Mouse (Mus musculus): ENCODE measurements at regions not wholly inside any gene's neighbourhood (a gene's known extent, or its start where the extent isn't known, plus 50 kb on each side); places are given as distances from the start of the nearest gene placed in this dataset.

DNA sequence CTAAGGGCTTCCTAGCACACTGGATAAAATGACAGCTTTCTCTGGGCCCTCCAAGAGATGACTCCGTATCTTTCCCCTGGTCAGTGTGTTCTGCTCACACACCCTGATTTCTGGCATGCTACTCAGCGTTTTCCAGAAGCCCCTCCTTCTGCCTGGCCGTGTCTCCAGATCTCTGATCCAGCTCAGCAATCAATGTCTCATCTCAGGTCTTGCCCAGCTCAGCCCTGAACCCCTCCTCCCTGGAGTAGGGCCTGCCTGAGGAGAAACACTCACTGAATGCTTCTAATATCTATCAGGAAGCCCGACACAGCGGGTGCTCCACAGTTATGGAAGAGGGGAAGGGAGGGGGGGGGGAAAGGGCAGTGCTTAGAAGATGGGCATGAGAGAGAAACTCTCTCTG lies 101.9 kb upstream of the 1700021F07Rik start:
- no peak for ATAC-seq (replicated peaks; ENCODE audit: extremely low read depth, insufficient read depth, low FRiP score)
- Histone ChIP-seq H3K4me2 (ENCODE audit: low read depth, low read length) (no peak overlapping the region), H3K36me3 (ENCODE audit: control insufficient read depth, insufficient read depth) (no peaks in the 10 kb centered on the region), H3K4me1 (ENCODE audit: control insufficient read depth, insufficient read depth, low read length) (no peaks in the 10 kb centered on the region), H3K27ac (ENCODE audit: low read length) (no peak overlapping the region), H3K27me3 (ENCODE audit: control insufficient read depth, insufficient read depth, low read length) (no peaks in the 10 kb centered on the region), H3K9ac (ENCODE audit: low read length) (no peak overlapping the region), H3K4me3 (ENCODE audit: low read length) (no peak overlapping the region), H3K9me3 (replicated peaks; ENCODE audit: control insufficient read depth, low read length) (no peaks in the 10 kb centered on the region)
- 44% methylated on average over 5 of the region's 5 CpGs for WGBS

DNA sequence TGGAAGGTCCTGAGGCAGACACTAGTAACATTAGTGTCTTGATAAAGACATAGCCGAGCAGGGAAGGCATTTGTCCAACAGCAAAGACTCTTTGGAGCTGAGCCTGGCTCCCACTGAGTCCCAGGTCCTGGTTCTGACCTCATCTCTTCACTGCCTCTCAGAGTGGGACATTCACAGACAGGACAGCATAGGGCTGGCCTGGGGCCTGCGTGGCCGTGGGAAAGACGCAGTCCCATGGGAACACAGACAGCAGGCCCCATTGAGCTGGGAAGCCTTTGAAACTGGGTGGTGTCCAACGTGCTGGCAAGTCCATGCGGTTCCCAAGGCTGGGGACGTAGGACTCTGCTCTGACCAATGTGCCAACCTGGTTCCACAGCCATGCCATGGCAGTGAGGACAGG lies 97.5 kb upstream of the 1700021F07Rik start:
- Histone ChIP-seq H3K9ac (ENCODE audit: low read length) (no peak overlapping the region), H3K27me3 (ENCODE audit: control insufficient read depth, insufficient read depth, low read length) (no peaks in the 10 kb centered on the region), H3K9me3 (replicated peaks; ENCODE audit: control insufficient read depth, low read length) (no peaks in the 10 kb centered on the region), H3K27ac (ENCODE audit: low read length) (no peak overlapping the region), H3K4me1 (ENCODE audit: control insufficient read depth, insufficient read depth, low read length) (peaks cover 5% of the 10 kb centered on the region; the same call in 1 of the 2 replicates), H3K4me2 (ENCODE audit: low read depth, low read length) (no peak overlapping the region), H3K4me3 (ENCODE audit: low read length) (no peak overlapping the region), H3K36me3 (ENCODE audit: control insufficient read depth, insufficient read depth) (no peaks in the 10 kb centered on the region)
- WGBS, result 81% methylated on average over 7 of the region's 7 CpGs
- ATAC-seq (replicated peaks; ENCODE audit: extremely low read depth, insufficient read depth, low FRiP score), result no peak

DNA sequence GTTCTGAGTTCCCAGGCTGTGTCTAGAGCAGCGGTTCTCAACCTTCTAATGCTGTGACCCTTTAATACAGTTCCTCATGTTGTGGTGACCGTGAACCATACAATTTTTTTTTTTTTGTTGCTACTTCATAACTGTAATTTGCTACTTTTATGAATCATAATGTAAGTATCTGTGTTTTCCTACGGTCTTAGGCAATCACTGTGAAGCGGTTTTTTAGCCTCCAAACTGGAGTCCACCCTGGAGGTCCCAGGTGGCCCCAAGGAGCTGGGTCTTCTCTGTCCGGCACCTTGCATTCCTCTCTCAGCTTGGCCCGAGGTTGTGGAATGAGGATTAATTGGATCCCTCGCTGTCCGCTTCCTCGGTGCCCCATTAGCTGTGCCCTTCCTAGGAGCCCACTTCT lies 96.6 kb upstream of the 1700021F07Rik start:
- Histone ChIP-seq H3K9me3 (replicated peaks; ENCODE audit: control insufficient read depth, low read length) (no peaks in the 10 kb centered on the region), H3K9ac (ENCODE audit: low read length) (no peak overlapping the region), H3K27me3 (ENCODE audit: control insufficient read depth, insufficient read depth, low read length) (no peaks in the 10 kb centered on the region), H3K36me3 (ENCODE audit: control insufficient read depth, insufficient read depth) (no peaks in the 10 kb centered on the region), H3K4me1 (ENCODE audit: control insufficient read depth, insufficient read depth, low read length) (peaks cover 5% of the 10 kb centered on the region; the same call in 1 of the 2 replicates), H3K4me2 (ENCODE audit: low read depth, low read length) (no peak overlapping the region), H3K4me3 (ENCODE audit: low read length) (no peak overlapping the region), H3K27ac (ENCODE audit: low read length) (no peak overlapping the region)
- WGBS, result 84% methylated on average over 9 of the region's 9 CpGs
- no peak for ATAC-seq (replicated peaks; ENCODE audit: extremely low read depth, insufficient read depth, low FRiP score)

DNA sequence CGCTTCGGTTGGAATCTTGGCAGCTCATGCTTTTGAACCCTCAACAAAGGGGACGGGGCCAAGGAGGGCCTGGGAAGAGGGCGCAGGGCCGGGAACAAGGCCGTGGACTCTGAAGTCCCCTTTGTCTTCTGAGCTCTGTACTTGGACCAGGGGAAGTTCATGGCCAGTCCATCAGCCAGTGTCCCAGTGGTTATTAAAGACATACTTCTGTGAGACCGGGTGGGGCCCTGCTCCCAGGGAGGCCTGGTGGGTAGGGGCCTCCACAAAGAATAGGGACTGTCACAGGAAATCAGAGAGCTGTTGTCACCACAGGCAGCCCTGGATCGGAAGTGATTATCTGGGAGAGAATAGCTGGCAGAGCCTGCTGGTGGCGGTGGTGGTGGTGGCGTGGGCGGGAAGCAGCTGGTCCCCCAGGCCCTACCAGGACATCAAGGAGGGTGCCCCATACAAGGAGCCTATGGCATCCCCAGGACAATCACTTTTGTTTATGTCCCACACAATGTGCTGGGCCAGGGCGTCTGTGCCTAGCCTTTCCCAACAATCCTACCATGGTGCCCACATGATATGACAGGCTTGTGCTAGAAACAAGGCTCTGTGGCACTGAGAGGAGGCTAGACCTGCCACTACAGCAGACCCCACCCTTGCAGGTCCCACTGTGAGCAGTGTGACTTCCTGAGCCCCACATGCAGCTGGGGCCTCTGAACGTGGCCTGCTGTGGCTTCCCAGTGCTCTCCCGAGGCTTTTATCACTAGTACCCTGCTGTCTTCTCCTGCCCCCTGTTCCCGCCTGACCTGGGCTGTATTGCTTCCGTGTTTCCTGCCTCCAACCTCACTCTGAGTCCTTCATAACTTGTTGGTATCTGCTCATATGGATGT lies 96.0 kb upstream of the 1700021F07Rik start:
- Histone ChIP-seq H3K36me3 (ENCODE audit: control insufficient read depth, insufficient read depth) (no peaks in the 10 kb centered on the region), H3K27ac (ENCODE audit: low read length) (no peak overlapping the region), H3K4me2 (ENCODE audit: low read depth, low read length) (no peak overlapping the region), H3K4me1 (ENCODE audit: control insufficient read depth, insufficient read depth, low read length) (peaks cover 5% of the 10 kb centered on the region; the same call in 1 of the 2 replicates), H3K4me3 (ENCODE audit: low read length) (no peak overlapping the region), H3K9ac (ENCODE audit: low read length) (no peak overlapping the region), H3K27me3 (ENCODE audit: control insufficient read depth, insufficient read depth, low read length) (no peaks in the 10 kb centered on the region), H3K9me3 (replicated peaks; ENCODE audit: control insufficient read depth, low read length) (no peaks in the 10 kb centered on the region)
- 56% methylated on average over 16 of the region's 16 CpGs for WGBS
- ATAC-seq (replicated peaks; ENCODE audit: extremely low read depth, insufficient read depth, low FRiP score), result peak; percentile 29; the same call in 1 of the 2 replicates

DNA sequence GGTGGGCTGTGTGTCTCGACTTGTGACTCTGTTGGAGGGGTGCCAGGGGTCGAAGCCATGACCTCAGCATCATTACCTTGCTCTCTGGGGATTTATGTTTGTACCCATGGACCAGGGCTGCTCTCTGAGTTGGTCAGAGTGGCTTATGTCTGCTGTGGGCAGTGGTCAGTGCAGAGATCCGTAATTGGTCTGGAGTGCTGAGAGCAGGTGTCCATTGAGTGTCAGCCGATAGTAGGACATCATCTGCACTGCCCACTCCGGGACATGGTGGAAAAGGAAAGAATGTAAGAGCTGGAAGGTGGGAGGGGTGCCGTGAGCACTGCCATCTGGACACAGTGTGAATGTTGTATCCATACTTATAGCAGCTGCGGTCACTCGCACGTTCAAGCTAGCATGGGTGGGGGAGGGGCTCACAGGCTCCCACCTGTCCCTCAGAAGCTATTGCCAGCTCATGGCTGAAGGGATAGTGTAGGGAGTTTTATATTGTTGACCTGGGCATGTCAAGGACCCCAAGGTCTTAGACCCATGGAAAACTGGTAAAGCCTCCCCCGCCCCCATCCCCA lies 94.4 kb upstream of the 1700021F07Rik start:
- Histone ChIP-seq H3K9me3 (replicated peaks; ENCODE audit: control insufficient read depth, low read length) (no peaks in the 10 kb centered on the region), H3K4me3 (ENCODE audit: low read length) (no peak overlapping the region), H3K36me3 (ENCODE audit: control insufficient read depth, insufficient read depth) (no peaks in the 10 kb centered on the region), H3K27ac (ENCODE audit: low read length) (no peak overlapping the region), H3K4me1 (ENCODE audit: control insufficient read depth, insufficient read depth, low read length) (peaks cover 5% of the 10 kb centered on the region; the same call in 1 of the 2 replicates), H3K27me3 (ENCODE audit: control insufficient read depth, insufficient read depth, low read length) (no peaks in the 10 kb centered on the region), H3K9ac (ENCODE audit: low read length) (no peak overlapping the region), H3K4me2 (ENCODE audit: low read depth, low read length) (no peak overlapping the region)
- 79% methylated on average over 10 of the region's 10 CpGs for WGBS
- ATAC-seq (replicated peaks; ENCODE audit: extremely low read depth, insufficient read depth, low FRiP score), result no peak

DNA sequence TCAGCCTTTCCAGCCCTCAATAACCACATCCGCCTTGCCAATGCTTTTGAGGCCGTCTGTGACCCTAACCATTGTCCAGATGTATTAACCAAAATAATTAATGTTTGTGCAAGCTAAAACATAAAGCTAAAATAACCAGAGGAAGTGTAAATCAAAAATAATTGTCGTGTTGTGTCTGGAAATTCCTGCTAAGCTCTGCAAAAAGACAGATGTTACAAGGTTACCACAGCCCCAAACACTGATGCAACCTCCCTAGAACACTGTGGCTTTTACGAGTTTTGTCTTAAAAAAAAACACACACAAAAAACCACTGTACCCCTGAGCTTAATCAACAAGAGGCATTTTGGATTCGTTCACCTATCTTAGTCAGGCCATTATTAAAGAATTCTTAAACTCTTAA lies 90.5 kb upstream of the 1700021F07Rik start:
- Histone ChIP-seq H3K9ac (ENCODE audit: low read length) (no peak overlapping the region), H3K4me1 (ENCODE audit: control insufficient read depth, insufficient read depth, low read length) (no peaks in the 10 kb centered on the region), H3K27me3 (ENCODE audit: control insufficient read depth, insufficient read depth, low read length) (no peaks in the 10 kb centered on the region), H3K9me3 (replicated peaks; ENCODE audit: control insufficient read depth, low read length) (no peaks in the 10 kb centered on the region), H3K4me3 (ENCODE audit: low read length) (no peak overlapping the region), H3K27ac (ENCODE audit: low read length) (no peak overlapping the region), H3K36me3 (ENCODE audit: control insufficient read depth, insufficient read depth) (no peaks in the 10 kb centered on the region), H3K4me2 (ENCODE audit: low read depth, low read length) (no peak overlapping the region)
- ATAC-seq (replicated peaks; ENCODE audit: extremely low read depth, insufficient read depth, low FRiP score), result no peak
- WGBS, result 67% methylated on average over 5 of the region's 5 CpGs

DNA sequence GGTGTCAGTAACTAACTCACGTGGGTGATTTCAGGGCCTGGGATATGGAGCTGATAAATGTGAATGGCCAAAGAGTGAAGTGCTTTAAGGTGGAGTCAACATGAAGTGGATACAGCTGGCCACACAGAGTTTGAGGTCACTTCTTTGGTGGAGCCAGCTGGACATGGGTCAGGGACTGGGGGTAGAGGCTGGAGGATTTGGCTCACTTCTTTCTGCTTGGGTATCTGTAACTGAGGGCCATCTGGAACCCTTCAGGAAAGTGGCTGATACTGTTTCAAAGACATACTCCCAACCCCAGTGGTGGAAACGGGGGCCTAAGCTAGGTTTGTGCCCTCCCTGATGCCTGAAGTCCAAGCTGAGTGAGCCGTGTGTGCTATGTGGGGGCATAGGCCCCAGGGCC lies 90.1 kb upstream of the 1700021F07Rik start:
- Histone ChIP-seq H3K4me1 (ENCODE audit: control insufficient read depth, insufficient read depth, low read length) (no peaks in the 10 kb centered on the region), H3K27ac (ENCODE audit: low read length) (no peak overlapping the region), H3K9ac (ENCODE audit: low read length) (no peak overlapping the region), H3K4me3 (ENCODE audit: low read length) (no peak overlapping the region), H3K9me3 (replicated peaks; ENCODE audit: control insufficient read depth, low read length) (no peaks in the 10 kb centered on the region), H3K4me2 (ENCODE audit: low read depth, low read length) (no peak overlapping the region), H3K36me3 (ENCODE audit: control insufficient read depth, insufficient read depth) (no peaks in the 10 kb centered on the region), H3K27me3 (ENCODE audit: control insufficient read depth, insufficient read depth, low read length) (no peaks in the 10 kb centered on the region)
- no peak for ATAC-seq (replicated peaks; ENCODE audit: extremely low read depth, insufficient read depth, low FRiP score)
- WGBS, result 51% methylated on average over 3 of the region's 3 CpGs

DNA sequence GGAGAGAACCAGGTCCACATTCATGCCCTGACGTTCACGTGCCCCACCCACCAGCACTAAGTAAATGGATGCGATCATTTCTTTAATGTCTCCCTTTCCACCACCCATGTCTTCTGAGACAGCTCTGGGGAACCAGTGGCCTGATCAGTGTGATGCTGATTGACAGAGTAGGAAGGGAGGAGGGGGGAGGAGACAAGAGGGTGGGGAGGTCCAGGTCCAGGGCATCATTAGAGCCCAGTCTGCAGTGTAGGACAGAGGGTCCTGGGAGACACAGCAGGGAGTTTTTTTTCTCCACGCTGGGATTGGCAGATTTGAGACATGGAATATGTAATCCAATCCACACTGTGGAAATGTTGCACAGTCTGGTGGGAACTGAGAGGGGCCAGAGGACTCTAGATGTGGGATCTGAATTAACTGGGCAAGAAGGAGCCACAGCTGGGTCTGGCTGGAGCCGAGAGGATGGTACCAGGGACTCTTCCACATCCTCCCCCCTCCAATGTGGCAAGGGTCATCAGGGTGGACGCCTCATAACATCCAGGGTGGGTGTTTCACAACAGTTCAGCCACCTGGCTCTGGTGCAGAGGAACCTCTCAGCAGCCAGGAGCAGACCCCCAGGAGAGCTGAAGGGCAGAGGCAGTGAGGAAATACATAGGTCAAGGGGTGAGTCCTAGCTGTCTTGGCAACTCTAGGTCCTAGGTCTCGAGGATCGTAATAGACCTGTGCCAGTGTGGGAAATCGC lies 89.3 kb upstream of the 1700021F07Rik start:
- Histone ChIP-seq H3K36me3 (ENCODE audit: control insufficient read depth, insufficient read depth) (no peaks in the 10 kb centered on the region), H3K4me2 (ENCODE audit: low read depth, low read length) (no peak overlapping the region), H3K4me3 (ENCODE audit: low read length) (no peak overlapping the region), H3K9me3 (replicated peaks; ENCODE audit: control insufficient read depth, low read length) (no peaks in the 10 kb centered on the region), H3K27me3 (ENCODE audit: control insufficient read depth, insufficient read depth, low read length) (no peaks in the 10 kb centered on the region), H3K9ac (ENCODE audit: low read length) (no peak overlapping the region), H3K4me1 (ENCODE audit: control insufficient read depth, insufficient read depth, low read length) (no peaks in the 10 kb centered on the region), H3K27ac (ENCODE audit: low read length) (no peak overlapping the region)
- WGBS, result 80% methylated on average over 9 of the region's 9 CpGs
- ATAC-seq (replicated peaks; ENCODE audit: extremely low read depth, insufficient read depth, low FRiP score), result no peak

DNA sequence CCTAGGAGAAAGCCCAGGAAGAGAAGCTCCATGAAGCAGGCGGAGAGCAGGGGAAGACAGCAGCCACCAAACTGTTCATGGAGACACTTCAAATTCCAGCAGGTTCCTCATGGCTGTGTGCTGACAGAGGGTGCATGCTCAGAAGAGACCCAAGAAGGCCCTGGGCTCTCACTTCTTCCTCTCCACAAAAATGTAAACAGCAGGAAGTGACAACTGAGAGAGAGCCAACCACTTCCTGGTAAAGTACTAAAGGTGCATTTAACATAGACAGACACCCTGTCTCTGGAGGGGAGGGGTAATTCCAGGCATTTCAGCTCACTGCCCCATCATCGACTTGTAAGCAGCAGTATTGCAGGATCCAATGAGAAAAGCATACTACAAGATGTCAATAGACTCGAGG lies 85.8 kb upstream of the 1700021F07Rik start:
- H3K4me1 ChIP-seq (ENCODE audit: control insufficient read depth, insufficient read depth, low read length), result no peaks in the 10 kb centered on the region
- H3K27ac ChIP-seq (ENCODE audit: low read length), result no peak overlapping the region; the same call in 1 of the 2 replicates
- no peak overlapping the region for H3K9ac ChIP-seq (ENCODE audit: low read length)
- H3K4me2 ChIP-seq (ENCODE audit: low read depth, low read length), result no peak overlapping the region
- H3K9me3 ChIP-seq (replicated peaks; ENCODE audit: control insufficient read depth, low read length), result no peaks in the 10 kb centered on the region
- H3K4me3 ChIP-seq (ENCODE audit: low read length), result no peak overlapping the region
- H3K27me3 ChIP-seq (ENCODE audit: control insufficient read depth, insufficient read depth, low read length), result no peaks in the 10 kb centered on the region
- no peak for ATAC-seq (replicated peaks; ENCODE audit: extremely low read depth, insufficient read depth, low FRiP score)
- no peaks in the 10 kb centered on the region for H3K36me3 ChIP-seq (ENCODE audit: control insufficient read depth, insufficient read depth)
- 71% methylated on average over 3 of the region's 3 CpGs for WGBS
